Mouse (Mus musculus) liver, embryonic 11.5 days (tissue): ENCODE measurements around the gene Uhrf1. TPM values are rescaled to one million over a fixed set of nuclear protein-coding genes. Genes with fewer than 3 reads are reported as not detected.
A peak's percentile ranks its signal among the peaks of the same experiment; 100 is the strongest.
"Not testable (repeated sequence)": the region's sequence is repeated elsewhere in the genome, so short reads cannot be mapped to it uniquely, and the experiment has no call there.

ENCODE experiments used
- ATAC-seq: fragments of 200-750 bp; cut with Nextera tagmentation; replicated peaks from 2 replicates; pipeline ENCODE4 v1.8.0; 2017; ENCODE audit warnings: moderate number of reproducible peaks, mild to moderate bottlenecking, moderate TSS enrichment, moderate library complexity; ENCODE audit not compliant: low FRiP score
- DNase-seq: peaks from one replicate; pipeline ENCODE4 v3.0.0-alpha.2; 2017; ENCODE audit warnings: low spot score
- H3K27ac ChIP-seq: fragments of 300-500 bp; sonication (generic); 2 replicates; pipeline ENCODE4 v1.5.1; 2014; ENCODE audit warnings: mild to moderate bottlenecking, low read depth, low read length, control low read depth
- H3K27me3 ChIP-seq: fragments of 300-500 bp; sonication (generic); replicated peaks from 2 replicates; pipeline ENCODE4 v1.6.1; 2014; ENCODE audit warnings: low read length, mixed read lengths; ENCODE audit not compliant: control insufficient read depth, insufficient read depth
- H3K36me3 ChIP-seq: fragments of 300-500 bp; sonication (generic); 2 replicates; pipeline ENCODE4 v1.6.1; 2014; ENCODE audit warnings: mild to moderate bottlenecking, low read length, moderate library complexity, mixed read lengths; ENCODE audit not compliant: control insufficient read depth, insufficient read depth
- H3K4me1 ChIP-seq: fragments of 300-500 bp; sonication (generic); replicated peaks from 2 replicates; pipeline ENCODE4 v1.6.1; 2014; ENCODE audit warnings: low read length, mixed read lengths; ENCODE audit not compliant: control insufficient read depth, insufficient read depth
- H3K4me2 ChIP-seq: fragments of 300-500 bp; sonication (generic); 2 replicates; pipeline ENCODE4 v1.6.1; 2014; ENCODE audit warnings: mild to moderate bottlenecking, control low read depth, moderate library complexity
- H3K4me3 ChIP-seq: fragments of 300-500 bp; sonication (generic); 2 replicates; pipeline ENCODE4 v1.5.1; 2014; ENCODE audit warnings: low read depth, low read length, control low read depth
- H3K9ac ChIP-seq: fragments of 300-500 bp; sonication (generic); 2 replicates; pipeline ENCODE4 v1.6.1; 2014; ENCODE audit warnings: low read depth, low read length, control low read depth
- H3K9me3 ChIP-seq: fragments of 300-500 bp; sonication (generic); 2 replicates; pipeline ENCODE4 v1.6.1; 2016; ENCODE audit warnings: low read length, inconsistent platforms, mixed read lengths; ENCODE audit not compliant: control insufficient read depth
- WGBS: fragments of 180-500 bp; shearing (Covaris S2); extraction: QIAGEN DNeasy Blood & Tissue Kit; methylation state at CpG from one replicate; pipeline ENCODE4 v1.1.7; 2014; 5-methylcytosine and 5-hydroxymethylcytosine counted together
- polyA plus RNA-seq: library from polyadenylated mRNA; unstranded; fragments of >200 nt; fragmentation: Nextera tagmentation; extraction: Ambion mirVana; gene quantifications from 2 replicates; pipeline ENCODE4 v1.2.1, GENCODE M21; 2014

Gene Uhrf1
- polyA plus RNA-seq = 172 and 182 TPM in 2 replicates

DNA sequence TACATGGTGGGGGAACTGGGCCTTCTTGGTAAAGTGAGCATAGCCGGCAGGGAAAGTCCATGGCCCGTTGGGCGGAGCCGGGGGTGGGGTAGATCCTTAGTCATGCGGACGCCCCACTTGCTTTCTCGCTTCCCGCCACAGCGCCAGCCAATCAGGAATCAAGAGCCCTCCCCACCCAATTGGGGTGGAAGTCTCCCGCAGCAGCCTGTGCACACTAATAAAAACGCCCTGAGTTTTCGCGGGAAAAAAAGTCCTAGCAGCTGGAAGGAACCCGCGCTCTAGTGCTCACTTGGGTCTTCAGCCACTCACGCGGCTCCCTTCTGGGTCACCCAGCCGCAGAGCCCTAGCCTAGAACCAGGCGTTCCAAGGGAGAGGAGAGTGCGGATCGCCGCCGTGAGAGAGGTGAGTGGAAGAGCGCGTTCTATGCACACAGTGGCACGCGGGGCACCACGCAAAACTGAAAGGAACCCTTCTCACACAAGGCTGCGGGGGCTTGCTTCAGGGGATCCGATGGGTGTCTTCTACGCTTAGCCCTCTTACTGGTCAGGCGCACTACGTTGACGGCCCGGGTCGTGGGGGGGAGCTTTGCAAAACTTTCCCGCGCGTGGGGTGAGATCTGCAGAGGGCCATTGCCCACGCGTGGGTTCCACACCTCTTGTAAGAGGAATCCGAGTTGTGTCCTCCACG is at the start of gene Uhrf1:
Gene Uhrf1, plus strand, starts transcription at position 162 of the 687 bp plus-strand sequence.
- Histone ChIP-seq H3K36me3 (peaks cover 30% of the 10 kb centered on the region), H3K27ac (peak within 1 kb of the TSS; percentile 99), H3K9me3 (no peaks in the 10 kb centered on the region), H3K4me2 (peak within 1 kb of the TSS; percentile 92), H3K9ac (peak within 1 kb of the TSS; percentile 98), H3K4me3 (peak within 1 kb of the TSS; percentile 90), H3K27me3 (no peaks in the 10 kb centered on the region), H3K4me1 (peaks cover 35% of the 10 kb centered on the region)
- DNase-seq (peak; percentile 89), ATAC-seq (peak; percentile 89)
- WGBS = under 1% methylated on average over 43 of the region's 43 CpGs

DNA sequence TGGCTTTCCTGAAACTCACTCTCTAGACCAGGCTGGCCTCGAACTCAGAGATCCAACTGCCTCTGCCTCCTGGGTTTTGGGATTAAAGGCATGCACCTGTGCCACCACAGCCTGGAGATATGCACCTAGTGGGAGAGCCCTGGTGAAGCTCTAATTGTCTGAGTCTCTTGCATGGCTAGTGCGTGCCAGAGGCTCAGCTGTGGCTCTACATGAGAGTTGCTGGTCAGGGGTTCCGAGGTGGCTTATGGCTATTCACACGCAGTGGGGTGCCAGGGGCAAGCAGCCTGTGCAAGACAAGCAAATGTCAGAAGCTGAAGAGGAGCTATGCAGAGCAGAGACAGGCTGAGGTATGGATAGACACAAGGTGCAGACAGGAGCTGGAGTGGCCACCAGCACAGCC is 48.4 kb upstream of the Uhrf1 start:
- Histone ChIP-seq H3K27ac (no peak overlapping the region), H3K4me1 (peaks cover 29% of the 10 kb centered on the region), H3K36me3 (peaks cover 11% of the 10 kb centered on the region), H3K4me3 (no peak overlapping the region), H3K9ac (peak overlapping the region; percentile 25; the same call in 1 of the 2 replicates), H3K27me3 (no peaks in the 10 kb centered on the region), H3K4me2 (no peak overlapping the region), H3K9me3 (no peaks in the 10 kb centered on the region)
- DNase-seq (no peak), ATAC-seq (no peak)
- WGBS = 82% methylated on average over 4 of the region's 4 CpGs

DNA sequence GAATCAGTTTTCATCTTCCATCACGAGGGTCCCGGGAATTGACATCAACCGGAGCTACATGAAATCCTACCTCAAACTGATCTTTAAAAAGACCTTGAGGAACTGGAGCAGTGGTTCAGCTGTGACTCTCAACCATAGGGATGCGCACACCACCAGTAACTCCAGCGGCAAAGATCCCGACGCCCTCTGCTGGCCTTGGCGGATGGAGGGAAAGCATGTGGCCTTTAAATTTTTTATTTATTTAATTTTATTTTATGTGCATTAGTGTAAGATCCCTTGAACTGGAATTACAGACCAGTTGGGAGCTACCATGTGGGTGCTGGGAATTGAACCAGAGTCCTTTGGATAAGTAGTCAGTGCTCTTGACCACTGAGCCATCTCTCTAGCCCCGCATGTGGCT is 47.7 kb upstream of the Uhrf1 start:
- Histone ChIP-seq H3K36me3 (peaks cover 19% of the 10 kb centered on the region), H3K27me3 (no peaks in the 10 kb centered on the region), H3K4me2 (peak overlapping the region; percentile 56), H3K27ac (0 out of 2 replicates have a peak overlapping the region, but pooled peaks have one; percentile 41), H3K4me1 (peaks cover 36% of the 10 kb centered on the region), H3K9ac (no peak overlapping the region), H3K9me3 (no peaks in the 10 kb centered on the region), H3K4me3 (peak overlapping the region; percentile 27)
- no peak for DNase-seq
- ATAC-seq = no peak
- WGBS = 18% methylated on average over 9 of the region's 9 CpGs

DNA sequence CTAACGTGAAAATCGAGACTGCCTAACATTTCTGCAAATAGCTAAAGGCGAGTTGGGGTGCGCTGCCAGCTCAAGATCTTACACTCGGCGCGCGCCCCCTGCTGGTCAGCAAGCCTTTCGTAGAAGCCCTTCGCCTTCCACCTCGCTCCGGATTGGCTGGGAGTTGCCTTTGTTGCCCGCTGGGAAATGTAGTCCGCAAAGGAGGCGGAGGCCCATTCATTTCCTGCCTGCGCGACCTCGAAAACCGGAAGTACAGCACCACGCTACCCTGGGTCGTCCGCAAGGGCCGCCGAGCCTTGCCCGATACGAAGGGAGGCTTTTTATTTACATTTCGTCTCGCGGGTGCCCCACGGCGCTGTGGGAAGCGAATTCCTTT is 47.3 kb upstream of the Uhrf1 start:
- Histone ChIP-seq H3K27ac (peak overlapping the region; percentile 93), H3K4me2 (peak overlapping the region; percentile 91), H3K9ac (peak overlapping the region; percentile 64), H3K4me1 (peaks cover 36% of the 10 kb centered on the region), H3K9me3 (no peaks in the 10 kb centered on the region), H3K4me3 (peak overlapping the region; percentile 79), H3K36me3 (peaks cover 22% of the 10 kb centered on the region), H3K27me3 (no peaks in the 10 kb centered on the region)
- under 1% methylated on average over 32 of the region's 32 CpGs for WGBS
- peak; percentile 95 for DNase-seq
- peak; percentile 89 for ATAC-seq

DNA sequence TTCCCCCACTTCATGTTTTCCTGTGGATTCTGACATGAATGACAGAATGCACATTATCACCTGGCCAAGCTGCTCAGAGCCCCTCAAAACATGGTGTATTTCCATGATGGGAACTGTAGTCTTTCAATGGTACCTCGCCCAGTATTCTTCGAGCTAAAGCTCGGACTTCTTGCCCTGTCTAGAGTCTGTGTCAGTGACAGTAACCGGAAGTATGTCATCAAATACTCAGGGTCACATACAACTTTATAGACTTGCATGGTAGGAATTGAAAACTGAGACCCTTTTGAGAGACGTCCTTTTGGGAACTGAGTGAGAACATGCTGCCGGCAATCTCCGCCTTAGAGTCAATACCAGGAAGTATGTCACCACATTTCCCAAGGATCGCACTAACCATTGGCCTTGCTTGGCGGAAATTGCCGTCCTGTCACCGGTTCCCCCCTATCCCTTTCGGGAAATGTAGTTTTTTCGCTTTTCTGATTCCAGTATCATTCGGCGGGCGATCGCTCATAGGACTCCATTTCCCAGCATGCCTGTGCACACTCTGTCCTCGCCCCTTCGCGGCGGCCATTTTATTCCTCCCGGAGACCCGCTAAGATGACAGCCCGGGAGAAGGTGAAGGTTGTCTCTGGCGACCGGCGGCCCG is 46.8 kb upstream of the Uhrf1 start, which contains the start of gene Fem1a:
Gene Fem1a, plus strand, starts transcription at position 572 of the 643 bp plus-strand sequence.
- Histone ChIP-seq H3K4me2 (peak within 1 kb of the TSS; percentile 98), H3K4me1 (peaks cover 33% of the 10 kb centered on the region), H3K9me3 (no peaks in the 10 kb centered on the region), H3K27ac (peak within 1 kb of the TSS; percentile 93), H3K36me3 (peaks cover 26% of the 10 kb centered on the region), H3K4me3 (peak within 1 kb of the TSS; percentile 79), H3K9ac (peak within 1 kb of the TSS; percentile 78), H3K27me3 (no peaks in the 10 kb centered on the region)
- DNase-seq = peak; percentile 87
- peak; percentile 89 for ATAC-seq
- under 1% methylated on average over 28 of the region's 28 CpGs for WGBS

DNA sequence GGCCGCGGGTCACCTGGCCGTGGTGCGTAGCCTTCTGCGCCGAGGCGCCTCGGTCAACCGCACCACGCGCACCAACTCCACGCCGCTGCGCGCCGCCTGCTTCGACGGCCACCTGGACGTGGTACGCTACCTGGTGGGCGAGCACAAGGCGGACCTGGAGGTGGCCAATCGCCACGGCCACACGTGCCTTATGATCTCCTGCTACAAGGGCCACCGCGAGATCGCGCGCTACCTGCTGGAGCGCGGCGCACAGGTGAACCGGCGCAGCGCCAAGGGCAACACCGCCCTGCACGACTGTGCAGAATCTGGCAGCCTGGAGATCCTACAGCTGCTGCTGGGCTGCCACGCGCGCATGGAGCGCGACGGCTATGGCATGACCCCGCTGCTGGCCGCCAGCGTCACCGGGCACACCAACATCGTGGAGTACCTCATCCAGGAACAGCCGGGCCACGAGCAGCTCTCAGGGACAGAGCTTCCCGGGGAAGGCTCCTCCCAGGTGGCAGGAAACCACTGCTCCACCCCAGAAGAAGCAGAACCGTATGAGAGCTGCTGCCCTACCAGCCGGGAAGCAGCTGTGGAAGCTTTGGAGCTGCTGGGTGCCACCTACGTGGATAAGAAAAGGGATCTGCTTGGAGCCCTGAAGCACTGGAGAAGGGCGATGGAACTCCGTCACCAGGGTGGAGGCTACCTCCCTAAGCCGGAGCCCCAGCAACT is 45.8 kb upstream of the Uhrf1 start:
- Histone ChIP-seq H3K27ac (no peak overlapping the region), H3K27me3 (no peaks in the 10 kb centered on the region), H3K4me1 (peaks cover 33% of the 10 kb centered on the region), H3K9me3 (no peaks in the 10 kb centered on the region), H3K4me2 (peak overlapping the region; percentile 98), H3K36me3 (peaks cover 27% of the 10 kb centered on the region), H3K9ac (peak overlapping the region; percentile 78), H3K4me3 (peak overlapping the region; percentile 79)
- 8% methylated on average over 54 of the region's 58 CpGs for WGBS
- DNase-seq (peak; percentile 36), ATAC-seq (0 out of 2 replicates have a peak, but pooled peaks have one; percentile 2)

DNA sequence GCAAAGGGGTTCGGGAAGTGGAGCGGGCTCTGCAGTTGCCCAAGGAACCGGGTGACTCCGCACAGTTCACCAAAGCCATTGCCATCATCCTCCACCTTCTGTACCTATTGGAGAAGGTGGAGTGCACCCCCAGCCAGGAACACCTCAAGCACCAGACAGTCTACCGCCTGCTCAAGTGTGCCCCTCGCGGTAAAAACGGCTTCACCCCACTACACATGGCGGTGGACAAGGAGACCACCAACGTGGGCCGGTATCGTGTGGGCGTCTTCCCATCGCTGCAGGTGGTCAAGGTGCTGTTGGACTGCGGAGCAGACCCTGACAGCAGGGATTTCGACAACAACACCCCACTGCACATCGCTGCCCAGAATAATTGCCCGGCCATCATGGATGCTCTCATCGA is 44.9 kb upstream of the Uhrf1 start:
- Histone ChIP-seq H3K4me2 (peak overlapping the region; percentile 98), H3K36me3 (peaks cover 27% of the 10 kb centered on the region), H3K4me3 (peak overlapping the region; percentile 79), H3K4me1 (peaks cover 33% of the 10 kb centered on the region)
- ATAC-seq, H3K27me3 ChIP-seq, DNase-seq, H3K9me3 ChIP-seq, H3K9ac ChIP-seq, H3K27ac ChIP-seq: not testable (repeated sequence)
- 85% methylated on average over 19 of the region's 19 CpGs for WGBS

DNA sequence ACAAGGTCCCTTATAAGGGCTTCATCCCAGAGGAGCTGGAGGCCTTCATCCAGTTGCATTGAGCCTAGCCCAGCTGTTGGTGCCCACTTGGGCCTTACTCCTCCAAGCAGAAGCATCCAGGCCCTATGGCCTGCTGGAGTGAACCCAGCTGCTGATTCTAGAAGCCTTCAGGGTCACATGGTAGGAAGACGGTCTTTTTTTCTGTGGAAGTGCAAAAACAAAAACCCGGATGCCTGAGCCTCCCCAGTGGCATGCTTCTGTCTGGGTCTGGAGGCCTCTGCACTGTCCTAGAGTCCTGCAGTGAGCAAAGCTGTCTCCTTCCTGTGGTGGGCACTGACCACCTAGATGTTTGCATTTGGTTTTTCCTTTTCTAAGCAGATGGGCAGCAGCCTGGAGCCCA is 44.3 kb upstream of the Uhrf1 start:
- not testable (repeated sequence) for ATAC-seq, H3K27me3 ChIP-seq, H3K9me3 ChIP-seq, H3K27ac ChIP-seq, DNase-seq
- peaks cover 33% of the 10 kb centered on the region for H3K4me1 ChIP-seq
- WGBS = 58% methylated on average over 2 of the region's 2 CpGs
- peak overlapping the region; percentile 98 for H3K4me2 ChIP-seq
- H3K9ac ChIP-seq = 0 out of 2 replicates have a peak overlapping the region, but pooled peaks have one; percentile 20
- peak overlapping the region; percentile 79 for H3K4me3 ChIP-seq
- peaks cover 27% of the 10 kb centered on the region for H3K36me3 ChIP-seq
